Mouse (Mus musculus): ENCODE data around the gene Il11. TPM values are rescaled to one million over a fixed set of nuclear protein-coding genes. Genes with fewer than 3 reads are reported as not detected.
"Not testable (repeated sequence)": the region's sequence is repeated elsewhere in the genome, so short reads cannot be mapped to it uniquely, and the experiment has no call there.

The Il11 gene
- polyA plus RNA-seq, 1 experiment from 2014 or later: 1.3 TPM

- WGBS: under 1% methylated on average over 58 of the region's 62 CpGs
- Histone ChIP-seq H3K9ac (ENCODE audit: low read depth, low read length) (peak within 1 kb of the TSS; percentile 97), H3K27ac (ENCODE audit: low read length) (peak within 1 kb of the TSS; percentile 97)
Observed at GRCm38 (mm10) chr7:4812303-4813104, 29.8 kb upstream of the Il11 start, which contains the start of gene Ube2s. Gene Ube2s (minus strand): TSS chr7:4812590.

DNA sequence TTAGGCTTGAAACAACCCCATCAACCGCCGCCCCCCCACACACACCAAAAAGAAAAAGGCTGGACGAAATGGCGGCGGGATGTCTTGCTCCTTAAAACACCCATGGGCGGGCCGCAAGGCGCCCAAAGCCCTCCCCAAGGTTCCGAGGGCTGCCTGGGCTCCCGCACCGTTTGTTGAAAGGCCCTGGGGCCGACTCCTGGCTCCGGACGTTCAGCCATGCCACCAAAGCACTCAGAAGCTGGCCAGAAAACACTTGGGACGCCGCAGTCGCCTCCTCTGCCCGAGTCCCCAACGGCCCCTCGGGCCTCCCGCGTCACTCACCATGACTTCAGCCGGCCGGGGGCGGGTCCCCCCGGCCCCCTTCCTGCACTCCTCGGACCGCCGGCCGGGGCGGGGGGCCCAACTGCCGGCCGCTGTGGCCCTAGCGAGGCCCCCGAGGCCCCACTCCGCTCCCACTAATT lies 29.2 kb upstream of the Il11 start:
- H3K4me1 ChIP-seq (ENCODE audit: control insufficient read depth, insufficient read depth, low read length): peaks cover 19% of the 10 kb centered on the region
- peak overlapping the region; percentile 83 for H3K4me2 ChIP-seq (ENCODE audit: low read length)
- H3K9ac ChIP-seq (ENCODE audit: low read depth, low read length): peak overlapping the region; percentile 97
- H3K9me3 ChIP-seq (replicated peaks; ENCODE audit: control insufficient read depth, low read length, poor library complexity, severe bottlenecking): no peaks in the 10 kb centered on the region
- no peak for ATAC-seq
- peaks cover 12% of the 10 kb centered on the region; the same call in 1 of the 2 replicates for H3K36me3 ChIP-seq (ENCODE audit: control insufficient read depth, insufficient read depth, low read length)
- H3K4me3 ChIP-seq (ENCODE audit: low read depth, low read length): peak overlapping the region; percentile 96
- H3K27me3 ChIP-seq (ENCODE audit: control insufficient read depth, insufficient read depth, low read depth, low read length): no peaks in the 10 kb centered on the region
- 1% methylated on average over 23 of the region's 36 CpGs for WGBS
- H3K27ac ChIP-seq (ENCODE audit: low read length): peak overlapping the region; percentile 97

More at GRCm38 (mm10) chr7:4812303-4813104, 29.8 kb upstream of the Il11 start, which contains the start of gene Ube2s:
- Histone ChIP-seq H3K4me1 (ENCODE audit: control insufficient read depth, insufficient read depth, low read length) (peaks cover 19% of the 10 kb centered on the region), H3K4me2 (ENCODE audit: low read length) (peak within 1 kb of the TSS; percentile 83), H3K9me3 (replicated peaks; ENCODE audit: control insufficient read depth, low read length, poor library complexity, severe bottlenecking) (no peaks in the 10 kb centered on the region), H3K36me3 (ENCODE audit: control insufficient read depth, insufficient read depth, low read length) (peaks cover 8% of the 10 kb centered on the region; the same call in 1 of the 2 replicates), H3K4me3 (ENCODE audit: low read depth, low read length) (peak within 1 kb of the TSS; percentile 96), H3K27me3 (ENCODE audit: control insufficient read depth, insufficient read depth, low read depth, low read length) (no peaks in the 10 kb centered on the region)
- peak; percentile 99 for ATAC-seq

DNA sequence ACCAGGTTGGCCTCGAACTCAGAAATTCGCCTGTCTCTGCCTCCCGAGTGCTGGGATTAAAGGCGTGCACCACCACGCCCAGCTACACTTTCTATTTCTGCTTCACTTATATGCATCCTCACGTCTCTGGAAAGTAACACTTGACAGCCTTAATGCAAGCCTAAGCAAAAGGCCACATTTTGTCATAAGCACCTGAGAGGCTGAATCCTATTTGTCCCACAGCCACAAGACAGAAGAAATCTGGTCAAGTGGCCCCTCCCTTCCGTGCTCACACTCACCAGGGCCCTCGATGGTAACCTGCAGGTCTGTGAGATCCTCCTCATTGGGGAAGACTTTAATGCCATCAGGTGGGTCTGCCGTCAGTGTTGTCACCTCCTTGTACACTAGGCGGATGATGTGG lies 28.5 kb upstream of the Il11 start:
- not testable (repeated sequence) for ATAC-seq

GRCm38 (mm10) chr7:4806716-4807115 lies 24.1 kb upstream of the Il11 start:
- Histone ChIP-seq H3K4me1 (ENCODE audit: control insufficient read depth, insufficient read depth, low read length) (peaks cover 13% of the 10 kb centered on the region), H3K9me3 (replicated peaks; ENCODE audit: control insufficient read depth, low read length, poor library complexity, severe bottlenecking) (no peaks in the 10 kb centered on the region), H3K9ac (ENCODE audit: low read depth, low read length) (no peak overlapping the region), H3K4me3 (ENCODE audit: low read depth, low read length) (no peak overlapping the region), H3K27ac (ENCODE audit: low read length) (no peak overlapping the region), H3K4me2 (ENCODE audit: low read length) (no peak overlapping the region), H3K27me3 (ENCODE audit: control insufficient read depth, insufficient read depth, low read depth, low read length) (no peaks in the 10 kb centered on the region), H3K36me3 (ENCODE audit: control insufficient read depth, insufficient read depth, low read length) (peaks cover 15% of the 10 kb centered on the region)
- ATAC-seq: no peak
- 92% methylated on average over 7 of the region's 7 CpGs for WGBS

More for the DNA sequence above, 28.5 kb upstream of the Il11 start:
- H3K9me3 ChIP-seq (replicated peaks; ENCODE audit: control insufficient read depth, low read length, poor library complexity, severe bottlenecking); H3K27ac ChIP-seq (ENCODE audit: low read length); H3K27me3 ChIP-seq (ENCODE audit: control insufficient read depth, insufficient read depth, low read depth, low read length): not testable (repeated sequence)
- 41% methylated on average over 10 of the region's 10 CpGs for WGBS
- Histone ChIP-seq H3K9ac (ENCODE audit: low read depth, low read length) (peak overlapping the region; percentile 97), H3K4me2 (ENCODE audit: low read length) (peak overlapping the region; percentile 83), H3K4me1 (ENCODE audit: control insufficient read depth, insufficient read depth, low read length) (peaks cover 19% of the 10 kb centered on the region), H3K36me3 (ENCODE audit: control insufficient read depth, insufficient read depth, low read length) (peaks cover 12% of the 10 kb centered on the region; the same call in 1 of the 2 replicates), H3K4me3 (ENCODE audit: low read depth, low read length) (peak overlapping the region; percentile 96)

GRCm38 (mm10) chr7:4802247-4802646 lies 19.6 kb upstream of the Il11 start:
- Histone ChIP-seq H3K27ac (ENCODE audit: low read length) (no peak overlapping the region), H3K9ac (ENCODE audit: low read depth, low read length) (no peak overlapping the region), H3K4me3 (ENCODE audit: low read depth, low read length) (no peak overlapping the region), H3K27me3 (ENCODE audit: control insufficient read depth, insufficient read depth, low read depth, low read length) (no peaks in the 10 kb centered on the region), H3K4me1 (ENCODE audit: control insufficient read depth, insufficient read depth, low read length) (no peaks in the 10 kb centered on the region), H3K4me2 (ENCODE audit: low read length) (no peak overlapping the region), H3K9me3 (replicated peaks; ENCODE audit: control insufficient read depth, low read length, poor library complexity, severe bottlenecking) (no peaks in the 10 kb centered on the region), H3K36me3 (ENCODE audit: control insufficient read depth, insufficient read depth, low read length) (peaks cover 5% of the 10 kb centered on the region)
- no peak for ATAC-seq

GRCm38 (mm10) chr7:4795767-4796433 lies 13.2 kb upstream of the Il11 start:
- no peak overlapping the region for H3K27ac ChIP-seq (ENCODE audit: low read length)
- H3K9ac ChIP-seq (ENCODE audit: low read depth, low read length): no peak overlapping the region
- H3K36me3 ChIP-seq (ENCODE audit: control insufficient read depth, insufficient read depth, low read length): peaks cover 16% of the 10 kb centered on the region
- H3K27me3 ChIP-seq (ENCODE audit: control insufficient read depth, insufficient read depth, low read depth, low read length): no peaks in the 10 kb centered on the region
- no peak overlapping the region for H3K4me2 ChIP-seq (ENCODE audit: low read length)
- 72% methylated on average over 7 of the region's 7 CpGs for WGBS
- no peaks in the 10 kb centered on the region for H3K9me3 ChIP-seq (replicated peaks; ENCODE audit: control insufficient read depth, low read length, poor library complexity, severe bottlenecking)
- no peak overlapping the region for H3K4me3 ChIP-seq (ENCODE audit: low read depth, low read length)
- H3K4me1 ChIP-seq (ENCODE audit: control insufficient read depth, insufficient read depth, low read length): peaks cover 9% of the 10 kb centered on the region
- ATAC-seq: no peak

DNA sequence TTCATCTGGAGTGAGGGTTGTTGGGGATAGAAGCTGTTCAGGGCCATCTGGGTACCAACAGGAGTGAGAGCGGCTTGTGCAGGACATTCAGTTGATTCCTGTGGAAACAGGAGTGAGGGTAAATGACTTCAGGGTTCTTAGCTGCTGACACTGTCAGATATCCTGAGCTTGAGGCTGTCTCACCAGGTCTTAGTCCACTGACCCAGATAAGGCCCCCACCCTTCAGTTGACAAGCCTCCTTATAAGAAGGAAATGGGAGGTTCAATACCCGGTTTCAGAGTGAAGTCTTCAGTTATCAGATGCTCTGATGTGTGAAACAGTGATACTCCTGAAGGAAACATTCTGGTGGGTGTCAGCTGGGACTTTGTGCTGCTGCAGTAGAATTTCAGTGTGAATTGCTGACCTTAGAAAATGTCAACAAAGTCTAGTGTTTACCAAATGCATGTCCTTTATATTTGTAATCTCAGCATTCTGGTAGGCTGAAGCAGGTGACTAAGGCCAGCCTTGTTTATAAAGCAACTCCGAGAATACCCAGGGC lies 12.0 kb upstream of the Il11 start:
- H3K4me2 ChIP-seq (ENCODE audit: low read length): no peak overlapping the region
- H3K9ac ChIP-seq (ENCODE audit: low read depth, low read length): no peak overlapping the region
- H3K9me3 ChIP-seq (replicated peaks; ENCODE audit: control insufficient read depth, low read length, poor library complexity, severe bottlenecking): no peaks in the 10 kb centered on the region
- no peak for ATAC-seq
- peaks cover 9% of the 10 kb centered on the region for H3K4me1 ChIP-seq (ENCODE audit: control insufficient read depth, insufficient read depth, low read length)
- 85% methylated on average over 3 of the region's 3 CpGs for WGBS
- peaks cover 16% of the 10 kb centered on the region for H3K36me3 ChIP-seq (ENCODE audit: control insufficient read depth, insufficient read depth, low read length)
- no peaks in the 10 kb centered on the region for H3K27me3 ChIP-seq (ENCODE audit: control insufficient read depth, insufficient read depth, low read depth, low read length)
- no peak overlapping the region for H3K4me3 ChIP-seq (ENCODE audit: low read depth, low read length)
- H3K27ac ChIP-seq (ENCODE audit: low read length): no peak overlapping the region

- no peak for ATAC-seq
- H3K9me3 ChIP-seq (replicated peaks; ENCODE audit: control insufficient read depth, low read length, poor library complexity, severe bottlenecking): no peaks in the 10 kb centered on the region
- H3K36me3 ChIP-seq (ENCODE audit: control insufficient read depth, insufficient read depth, low read length): peaks cover 16% of the 10 kb centered on the region
- H3K27ac ChIP-seq (ENCODE audit: low read length): no peak overlapping the region
- no peaks in the 10 kb centered on the region for H3K27me3 ChIP-seq (ENCODE audit: control insufficient read depth, insufficient read depth, low read depth, low read length)
- peak overlapping the region; percentile 90 for H3K4me3 ChIP-seq (ENCODE audit: low read depth, low read length)
- WGBS: 42% methylated on average over 4 of the region's 4 CpGs
- peak overlapping the region; percentile 96 for H3K9ac ChIP-seq (ENCODE audit: low read depth, low read length)
- peak overlapping the region; percentile 70 for H3K4me2 ChIP-seq (ENCODE audit: low read length)
- peaks cover 12% of the 10 kb centered on the region for H3K4me1 ChIP-seq (ENCODE audit: control insufficient read depth, insufficient read depth, low read length)
Observed at GRCm38 (mm10) chr7:4793674-4794073, 11.0 kb upstream of the Il11 start.
